Mouse (Mus musculus): Measurements from ENCODE around the gene Hcfc1r1. TPM values are rescaled to one million over a fixed set of nuclear protein-coding genes. Genes with fewer than 3 reads are reported as not detected.

Hcfc1r1 gene
- polyA plus RNA-seq, 1 experiment = 136 TPM

DNA sequence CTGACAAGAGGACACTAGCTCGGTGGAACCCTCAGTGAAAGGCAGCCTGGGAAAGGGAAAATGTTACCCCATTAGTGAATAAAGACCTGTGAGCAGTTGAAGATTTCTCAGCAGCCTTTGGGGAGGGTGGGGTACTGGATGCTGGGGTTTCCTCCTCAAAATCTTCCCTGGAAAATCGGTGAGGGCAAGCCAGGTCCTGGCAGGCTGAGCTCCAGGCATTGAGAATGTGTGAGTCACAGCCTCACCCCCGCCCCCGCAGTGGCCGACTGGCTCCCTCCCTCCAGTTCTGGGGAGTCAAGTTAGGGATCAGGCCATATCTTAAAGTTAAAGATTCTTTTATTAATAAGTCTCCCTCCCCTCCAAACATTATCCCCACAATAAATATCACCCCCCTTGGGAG, 1.7 kb downstream of the Hcfc1r1 start:
- peak; percentile 59 for DNase-seq (ENCODE audit: low spot score)

GRCm38 (mm10) chr17:23675564-23676281, 2.3 kb downstream of the Hcfc1r1 start:
- DNase-seq (ENCODE audit: low spot score) = peak; percentile 58

DNA sequence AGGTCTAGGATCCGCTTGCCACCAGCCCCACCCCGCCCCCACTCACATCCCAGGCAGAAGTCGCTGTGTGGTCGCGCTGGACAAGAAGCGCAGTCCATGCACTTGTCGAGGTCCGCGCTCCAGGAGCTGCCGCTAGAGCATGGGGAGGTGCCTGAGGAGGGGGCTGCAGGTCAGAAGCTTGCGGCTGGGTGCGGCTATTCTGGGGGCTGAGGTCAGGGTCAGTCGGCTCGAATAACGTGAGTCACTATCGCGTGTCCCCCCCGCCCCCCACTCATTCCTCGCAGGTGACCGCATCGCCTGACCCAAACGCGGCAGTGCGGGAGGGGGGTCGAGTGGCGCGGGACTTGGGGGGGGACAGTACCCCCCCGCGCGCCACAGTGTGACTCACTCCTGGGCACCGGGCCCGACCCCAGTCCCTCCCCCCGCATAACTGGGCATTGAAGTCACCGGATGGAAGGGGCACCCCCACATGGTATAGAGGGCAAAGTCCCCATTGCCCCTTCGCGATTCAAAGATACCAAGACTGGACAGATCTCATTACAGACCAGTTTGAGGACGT, 3.2 kb downstream of the Hcfc1r1 start:
- peak; percentile 62 for DNase-seq (ENCODE audit: low spot score)

DNA sequence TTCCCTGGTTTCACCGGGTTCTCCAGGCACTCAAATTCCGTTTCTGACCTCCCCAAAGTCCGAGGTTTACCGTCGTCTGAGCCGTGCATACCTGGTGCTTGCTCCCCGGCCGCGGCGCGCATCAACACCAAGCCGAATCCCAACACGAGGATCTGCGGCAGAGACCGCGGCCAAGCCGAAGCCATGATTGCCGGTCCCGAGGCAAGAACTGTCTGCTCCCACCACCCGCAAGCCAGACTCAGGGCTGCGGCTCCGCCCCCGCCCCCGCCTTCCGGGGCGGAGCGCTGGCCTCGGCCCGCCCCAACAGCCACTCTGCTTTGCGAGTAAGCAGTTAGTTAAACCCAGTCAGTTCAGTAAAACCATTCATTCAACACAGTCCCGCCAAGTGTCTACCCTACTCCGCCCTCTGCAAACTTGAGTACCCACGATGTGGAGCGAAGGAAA, 3.9 kb downstream of the Hcfc1r1 start, which contains the start of gene Tnfrsf12a:
Gene Tnfrsf12a, minus strand, starts transcription at position 233 of the 444 bp plus-strand sequence.
- DNase-seq (ENCODE audit: low spot score) = peak; percentile 73

GRCm38 (mm10) chr17:23679127-23679835, 5.9 kb downstream of the Hcfc1r1 start, which contains the start of gene Cldn6:
Cldn6 (plus strand) TSS chr17:23679249.
- no peak for DNase-seq (ENCODE audit: low spot score)

GRCm38 (mm10) chr17:23680336-23680735, 6.9 kb downstream of the Hcfc1r1 start:
- no peak for DNase-seq (ENCODE audit: low spot score)

GRCm38 (mm10) chr17:23681086-23681485, 7.7 kb downstream of the Hcfc1r1 start:
- DNase-seq (ENCODE audit: low spot score) = no peak

GRCm38 (mm10) chr17:23682092-23682491, 8.7 kb downstream of the Hcfc1r1 start:
- no peak for DNase-seq (ENCODE audit: low spot score)

- no peak for DNase-seq (ENCODE audit: low spot score)
These were observed 9.1 kb downstream of the Hcfc1r1 start for GRCm38 (mm10) chr17:23682530-23682929.

DNA sequence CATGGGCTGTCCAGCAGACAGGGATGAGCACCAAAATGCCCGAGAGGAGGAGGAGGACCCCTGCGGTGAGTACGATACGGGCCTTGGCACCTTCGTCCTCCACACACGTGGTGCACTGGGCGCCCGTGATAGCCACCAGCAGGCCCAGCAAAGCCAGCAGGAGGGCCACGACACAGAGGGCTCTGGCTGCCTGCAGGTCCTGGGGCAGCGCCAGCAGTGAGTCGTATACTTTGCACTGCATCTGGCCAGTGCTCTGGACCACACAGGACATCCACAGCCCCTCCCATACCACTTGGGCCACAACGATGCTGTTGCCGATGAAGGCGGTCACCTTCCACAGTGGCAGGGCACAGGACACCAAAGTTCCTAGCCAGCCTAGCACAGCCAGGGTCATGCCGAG, 9.8 kb downstream of the Hcfc1r1 start:
- no peak for DNase-seq (ENCODE audit: low spot score)

DNA sequence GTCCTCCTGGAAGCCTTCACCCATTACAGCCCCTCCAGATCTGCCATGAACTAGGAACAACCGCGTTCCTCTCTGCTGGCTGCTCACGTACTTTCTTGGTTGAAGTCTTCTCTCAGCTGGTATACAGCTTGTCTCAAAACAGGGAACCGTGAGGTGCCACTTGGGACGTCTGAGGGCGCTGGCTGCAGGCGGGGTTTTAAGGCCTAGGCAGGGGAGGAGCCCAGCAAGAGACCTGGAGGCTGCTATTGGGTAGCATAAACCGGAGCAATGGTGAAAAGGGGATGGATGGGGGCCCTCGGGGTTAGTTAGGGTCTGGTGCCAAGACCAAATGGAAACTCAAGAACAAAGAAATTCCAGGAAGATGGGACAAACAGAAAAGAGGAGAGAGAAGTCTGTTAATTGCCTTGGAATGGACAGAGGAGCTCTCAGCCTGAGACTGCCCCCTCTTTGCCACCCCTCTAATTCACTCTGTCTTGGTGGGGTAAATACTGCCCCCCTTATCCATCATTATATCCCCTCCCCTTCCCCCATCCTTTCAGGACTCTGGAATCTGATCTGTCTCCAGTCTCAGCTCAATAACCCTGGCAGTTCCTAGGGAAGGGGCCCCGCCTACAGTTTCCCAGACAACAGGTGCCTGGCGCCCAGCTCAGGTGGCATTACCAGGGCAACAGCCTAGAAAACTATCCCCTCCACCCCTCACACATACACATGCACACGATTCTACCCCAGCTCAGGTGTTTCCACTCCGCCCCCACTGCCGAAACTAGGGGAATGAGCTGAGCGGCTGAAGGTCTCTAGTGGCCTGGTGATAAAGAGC, 10.7 kb downstream of the Hcfc1r1 start, which contains the start of gene Cldn9:
Gene Cldn9, minus strand, starts transcription at position 171 of the 817 bp plus-strand sequence.
- no peak for DNase-seq (ENCODE audit: low spot score)

GRCm38 (mm10) chr17:23694491-23694890, 21.1 kb downstream of the Hcfc1r1 start:
- no peak for DNase-seq (ENCODE audit: low spot score)

DNA sequence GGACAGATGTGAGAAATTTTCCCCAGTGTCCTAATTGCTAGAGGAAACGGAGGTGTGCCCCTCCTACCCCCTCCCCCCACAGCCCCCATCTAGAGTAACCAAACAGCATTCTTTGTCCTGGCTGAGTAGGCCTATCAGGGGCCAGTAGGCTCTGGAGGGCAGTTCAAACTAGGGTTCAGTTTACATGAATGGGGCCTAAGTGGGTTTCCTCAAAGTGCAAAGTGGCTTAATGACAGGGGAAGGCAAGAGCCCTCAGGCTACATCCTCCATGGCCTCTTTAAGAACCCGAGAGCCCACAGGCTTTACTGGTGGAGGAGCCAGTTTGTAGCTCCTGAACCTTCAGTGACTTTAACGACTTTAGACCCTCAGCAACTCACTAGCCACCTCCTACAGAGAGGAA, 22.4 kb downstream of the Hcfc1r1 start:
- no peak for DNase-seq (ENCODE audit: low spot score)

DNA sequence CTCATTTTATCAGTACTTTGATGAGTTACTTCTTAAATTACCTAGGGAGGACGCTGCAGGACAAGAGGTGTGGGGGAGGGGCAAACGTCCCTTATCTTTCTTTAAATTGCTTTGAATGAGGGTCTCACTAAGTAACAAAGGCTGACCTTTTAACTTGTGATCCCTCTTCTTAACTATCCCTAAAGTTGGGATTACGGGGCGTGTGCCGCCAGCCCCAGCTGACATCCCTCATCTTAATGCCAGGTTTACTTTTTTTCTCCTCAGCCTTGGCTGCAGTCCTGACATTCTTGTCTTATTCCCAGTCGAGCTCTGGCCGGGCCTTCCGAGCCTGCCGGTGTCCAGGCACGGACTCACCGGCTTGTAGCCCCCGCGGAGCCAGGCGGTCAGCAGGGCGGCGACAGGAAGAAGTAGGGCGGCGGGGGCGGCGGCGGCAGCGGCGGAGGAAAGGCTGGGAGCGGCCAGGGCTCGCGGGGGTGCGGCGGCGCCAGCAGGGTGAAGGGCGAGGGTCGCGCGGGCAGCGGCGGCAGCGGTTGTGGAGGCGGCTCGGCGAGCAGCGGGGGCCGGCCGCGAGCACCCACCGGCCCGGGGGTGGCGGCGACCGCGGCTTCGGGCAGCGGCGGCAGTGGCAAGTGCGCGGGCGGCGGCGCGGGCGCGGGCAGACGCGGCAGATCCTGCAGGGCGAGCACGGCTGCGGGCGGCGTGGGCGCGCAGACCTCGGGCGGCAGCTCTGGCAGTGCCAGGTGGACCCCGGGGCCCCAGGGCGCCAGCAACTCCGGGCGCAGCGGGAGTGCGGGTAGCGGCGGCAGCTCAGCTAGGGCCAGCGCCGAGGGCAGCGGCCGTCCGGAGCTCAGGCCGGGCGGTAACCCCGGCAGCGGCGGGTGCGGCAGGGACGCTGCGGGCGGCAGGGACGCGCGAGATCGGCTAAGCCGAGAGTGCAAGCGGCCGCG, 26.0 kb downstream of the Hcfc1r1 start:
- peak; percentile 51 for DNase-seq (ENCODE audit: low spot score)

GRCm38 (mm10) chr17:23700079-23700478, 26.7 kb downstream of the Hcfc1r1 start:
- DNase-seq (ENCODE audit: low spot score) = peak; percentile 73

- no peak for DNase-seq (ENCODE audit: low spot score)
These were observed 29.9 kb downstream of the Hcfc1r1 start for GRCm38 (mm10) chr17:23703301-23703700.

DNA sequence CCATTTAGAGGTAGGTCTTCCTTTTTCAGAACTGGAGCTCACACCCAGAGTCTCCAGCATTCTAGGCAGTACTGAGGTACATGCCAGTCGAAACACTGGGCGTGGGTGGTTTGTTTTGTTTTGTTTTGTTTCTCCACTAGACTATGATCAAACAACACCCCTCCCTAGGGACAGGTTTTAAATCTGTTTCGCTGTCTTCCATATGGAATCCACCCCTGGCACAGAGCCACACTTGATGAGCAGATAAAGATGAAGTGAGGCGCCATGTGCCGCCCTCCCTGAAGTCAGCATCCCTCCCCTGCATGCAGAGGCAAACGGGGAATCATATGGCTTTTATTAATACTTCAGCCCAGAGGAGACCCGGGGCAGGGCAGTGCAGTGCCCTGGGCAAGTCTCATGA, 31.3 kb downstream of the Hcfc1r1 start:
- DNase-seq (ENCODE audit: low spot score) = no peak

GRCm38 (mm10) chr17:23705525-23706104, 32.2 kb downstream of the Hcfc1r1 start:
- DNase-seq (ENCODE audit: low spot score) = no peak

- DNase-seq (ENCODE audit: low spot score) = peak; percentile 64
These were observed 32.8 kb downstream of the Hcfc1r1 start for GRCm38 (mm10) chr17:23706212-23706611.

- no peak for DNase-seq (ENCODE audit: low spot score)
These were observed 43.6 kb downstream of the Hcfc1r1 start for GRCm38 (mm10) chr17:23717003-23717402.

All from urinary bladder, adult 2 months (tissue).